Mouse (Mus musculus) CD8-positive naive resting alpha-beta T cell, adult 2 months (primary cell): ENCODE data around the gene 1110008P14Rik.
"Not testable (repeated sequence)": the region's sequence is repeated elsewhere in the genome, so short reads cannot be mapped to it uniquely, and the experiment has no call there.

ENCODE experiments used
- DNase-seq, 2 experiments: peaks; one replicate each; pipeline ENCODE4 v3.0.0; 2022; ENCODE audit warnings: low read depth in 2 of 2, low spot score in 2 of 2

1110008P14Rik gene

DNA sequence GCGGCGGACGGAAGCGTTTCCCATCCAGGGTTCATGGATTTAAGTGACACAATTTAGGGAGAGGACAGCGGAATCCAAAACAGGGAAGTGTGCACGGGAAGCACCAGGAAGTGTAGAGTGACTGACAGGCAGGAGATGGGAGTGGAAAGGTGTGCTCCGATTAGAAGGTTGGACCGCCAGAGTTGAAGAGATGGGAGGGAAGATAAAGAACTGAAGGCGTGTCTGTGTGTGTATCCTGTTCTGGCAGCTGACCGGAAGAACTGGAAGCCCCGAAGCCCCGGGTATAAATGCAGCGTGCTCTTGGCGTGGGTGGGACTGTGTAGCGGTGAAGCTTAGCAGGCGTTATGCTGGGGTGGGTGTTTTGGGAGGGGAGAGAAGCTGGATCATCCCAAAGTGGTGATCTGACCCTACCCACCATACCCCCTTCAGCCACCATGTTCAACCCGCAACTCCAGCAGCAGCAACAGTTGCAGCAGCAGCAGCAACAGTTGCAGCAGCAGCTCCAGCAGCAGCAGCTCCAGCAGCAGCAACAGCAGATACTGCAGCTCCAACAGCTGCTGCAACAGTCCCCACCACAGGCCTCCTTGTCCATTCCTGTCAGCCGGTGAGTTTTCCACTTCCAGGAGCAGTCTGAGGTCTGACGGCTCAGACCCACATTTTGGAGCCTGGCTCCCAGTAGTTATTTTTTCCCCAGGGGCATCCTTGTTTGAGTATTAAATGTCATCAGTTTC, 18.2 kb downstream of the 1110008P14Rik start:
- DNase-seq, result no peak

- peak; percentile 79 to 80 for DNase-seq
These were observed 18.9 kb downstream of the 1110008P14Rik start for GRCm38 (mm10) chr2:32362817-32363340.

DNA sequence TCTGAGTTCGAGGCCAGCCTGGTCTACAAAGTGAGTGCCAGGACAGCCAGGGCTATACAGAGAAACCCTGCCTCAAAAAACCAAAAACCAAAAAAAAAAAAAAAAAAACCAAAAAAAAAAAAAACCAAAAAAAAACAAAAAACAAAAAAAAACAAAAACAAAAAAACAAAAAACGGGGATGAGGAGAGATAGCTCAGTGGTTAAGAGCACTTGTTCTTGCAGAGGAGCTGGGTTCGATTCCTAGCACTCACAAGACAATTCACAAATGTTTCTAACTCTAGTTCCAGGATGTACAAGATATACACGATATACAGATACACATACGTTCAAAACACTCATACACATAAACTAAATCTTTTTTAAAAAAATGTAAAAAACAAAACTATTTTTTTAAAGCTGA, 19.5 kb downstream of the 1110008P14Rik start:
- not testable (repeated sequence) for DNase-seq

DNA sequence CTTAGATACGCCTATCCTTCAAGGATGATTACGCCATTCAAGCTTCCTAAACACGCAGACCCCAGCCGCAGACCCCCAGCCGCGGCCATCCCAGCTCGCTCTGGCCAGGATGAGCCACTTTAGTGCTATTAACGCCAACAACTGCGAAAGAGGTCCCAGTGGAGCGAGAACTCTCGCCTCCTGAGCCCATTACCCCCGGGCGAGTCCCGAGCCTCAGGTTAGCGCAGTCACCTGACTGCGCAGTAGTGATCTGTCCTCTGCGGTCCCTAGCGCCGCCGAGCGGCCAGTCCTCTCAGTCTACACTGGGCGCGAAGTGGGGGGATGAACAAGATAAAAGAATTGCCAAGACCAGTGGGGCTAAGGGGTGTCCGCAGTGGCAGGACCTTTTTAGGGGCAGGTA, 20.3 kb downstream of the 1110008P14Rik start:
- peak; percentile 23 to 45 for DNase-seq

GRCm38 (mm10) chr2:32360741-32361140, 21.0 kb downstream of the 1110008P14Rik start:
- peak; percentile 28 to 41 for DNase-seq

DNA sequence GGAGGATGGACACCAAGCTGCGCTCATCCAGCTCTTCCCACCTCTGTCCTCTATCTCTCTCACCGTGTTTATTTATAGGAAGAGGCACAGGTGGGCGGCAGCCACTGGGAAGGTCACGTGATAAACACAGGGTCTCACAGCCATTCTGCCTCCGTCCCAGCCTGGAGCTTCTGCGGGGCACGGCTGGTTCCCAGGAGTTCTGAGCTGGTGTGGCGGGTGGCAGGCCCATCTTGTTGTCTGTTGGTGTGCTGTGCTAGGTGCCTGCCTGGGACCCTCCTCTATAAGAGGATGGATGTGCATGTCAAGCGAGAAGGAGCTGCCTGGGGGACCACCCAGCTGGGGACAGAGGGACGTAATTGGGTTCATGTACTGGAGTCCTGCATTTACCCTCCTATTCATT, 23.4 kb downstream of the 1110008P14Rik start:
- no peak for DNase-seq

GRCm38 (mm10) chr2:32357710-32358109, 24.0 kb downstream of the 1110008P14Rik start:
- DNase-seq, result no peak

DNA sequence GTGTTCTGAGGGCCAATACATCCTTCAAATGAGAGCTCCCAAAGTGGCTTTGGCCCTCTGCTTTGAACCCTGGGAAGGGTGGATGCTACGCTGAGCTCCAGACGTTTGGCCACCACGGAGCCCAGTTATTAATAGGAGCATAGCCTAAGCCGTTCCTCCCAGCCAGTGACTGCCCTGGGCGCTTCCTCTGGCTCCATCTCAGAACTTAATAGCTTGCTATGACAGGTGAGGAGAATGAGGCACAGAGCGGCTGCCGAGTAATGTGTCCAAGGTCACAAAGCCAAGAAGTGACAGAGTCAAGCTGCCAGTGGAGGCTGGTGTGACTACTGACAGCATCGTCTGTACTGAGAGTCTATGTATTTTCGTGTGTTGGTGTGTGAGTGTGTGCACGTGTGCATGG, 25.5 kb downstream of the 1110008P14Rik start:
- no peak for DNase-seq

DNA sequence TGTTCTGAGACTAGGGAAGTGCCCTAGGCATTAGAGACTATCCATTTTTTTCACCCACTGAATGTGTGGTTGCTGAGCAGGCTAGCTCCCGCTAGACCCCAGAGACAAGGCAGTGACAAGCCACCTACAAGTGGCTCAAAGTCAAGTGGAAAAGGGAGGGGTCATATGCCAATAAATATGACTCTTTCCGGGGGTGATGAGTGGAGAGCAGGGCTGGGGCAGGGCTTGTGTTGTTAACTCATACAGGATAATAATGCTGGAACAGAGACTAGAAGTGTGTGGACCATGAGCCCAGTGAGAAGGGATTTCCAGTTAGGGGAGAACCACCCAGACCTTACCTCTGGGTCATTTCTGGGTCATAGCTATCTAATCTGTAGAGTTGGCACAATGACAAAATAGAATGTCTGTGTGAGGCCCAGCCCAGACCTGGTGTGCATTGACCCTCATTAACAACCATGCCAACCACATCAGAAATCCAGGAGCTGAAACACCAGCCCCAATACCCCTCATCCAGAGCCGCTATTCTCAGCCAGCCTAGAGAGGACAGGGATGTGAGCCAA, 27.3 kb downstream of the 1110008P14Rik start:
- DNase-seq, result no peak

GRCm38 (mm10) chr2:32353836-32354235, 27.9 kb downstream of the 1110008P14Rik start:
- no peak for DNase-seq

GRCm38 (mm10) chr2:32353007-32353542, 28.7 kb downstream of the 1110008P14Rik start, which contains the start of gene Dnm1:
Gene Dnm1 (minus strand): TSS chr2:32353338.
- peak; percentile 82 to 86 for DNase-seq

GRCm38 (mm10) chr2:32352151-32353006, 29.4 kb downstream of the 1110008P14Rik start, which contains the start of gene Ciz1:
Gene Ciz1 (plus strand): TSS chr2:32352327.
- peak in 1 of 2 experiments; percentile 35 for DNase-seq

DNA sequence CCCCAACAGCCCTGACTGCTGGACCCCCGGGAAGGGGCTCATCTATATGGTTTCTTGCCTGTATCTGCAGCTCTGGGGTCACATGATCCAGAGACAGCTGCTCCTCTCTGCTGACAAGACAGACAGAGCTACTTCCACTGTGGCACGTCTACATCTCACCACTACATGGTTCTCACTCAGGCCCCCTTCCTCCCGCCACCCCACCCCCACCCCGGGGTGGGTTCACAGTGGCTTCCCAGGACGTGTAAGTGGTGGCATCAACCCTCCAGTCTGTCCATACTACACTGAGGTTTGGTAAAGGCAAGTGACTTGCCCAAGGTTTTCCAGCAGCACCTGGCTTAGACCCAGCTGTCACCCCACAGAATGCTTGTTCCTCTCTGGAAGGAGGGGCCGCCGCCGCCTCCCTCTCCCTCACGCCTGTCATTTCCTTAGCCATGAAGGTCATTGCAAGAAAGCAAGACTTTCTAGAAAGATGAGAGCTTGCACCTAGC, 30.2 kb downstream of the 1110008P14Rik start:
- no peak for DNase-seq

- DNase-seq, result no peak
These were observed 31.2 kb downstream of the 1110008P14Rik start for GRCm38 (mm10) chr2:32350471-32351051.

GRCm38 (mm10) chr2:32349625-32350255, 32.0 kb downstream of the 1110008P14Rik start:
- no peak for DNase-seq

GRCm38 (mm10) chr2:32348311-32348710, 33.4 kb downstream of the 1110008P14Rik start:
- no peak for DNase-seq

GRCm38 (mm10) chr2:32347019-32347418, 34.7 kb downstream of the 1110008P14Rik start:
- DNase-seq, result no peak

DNA sequence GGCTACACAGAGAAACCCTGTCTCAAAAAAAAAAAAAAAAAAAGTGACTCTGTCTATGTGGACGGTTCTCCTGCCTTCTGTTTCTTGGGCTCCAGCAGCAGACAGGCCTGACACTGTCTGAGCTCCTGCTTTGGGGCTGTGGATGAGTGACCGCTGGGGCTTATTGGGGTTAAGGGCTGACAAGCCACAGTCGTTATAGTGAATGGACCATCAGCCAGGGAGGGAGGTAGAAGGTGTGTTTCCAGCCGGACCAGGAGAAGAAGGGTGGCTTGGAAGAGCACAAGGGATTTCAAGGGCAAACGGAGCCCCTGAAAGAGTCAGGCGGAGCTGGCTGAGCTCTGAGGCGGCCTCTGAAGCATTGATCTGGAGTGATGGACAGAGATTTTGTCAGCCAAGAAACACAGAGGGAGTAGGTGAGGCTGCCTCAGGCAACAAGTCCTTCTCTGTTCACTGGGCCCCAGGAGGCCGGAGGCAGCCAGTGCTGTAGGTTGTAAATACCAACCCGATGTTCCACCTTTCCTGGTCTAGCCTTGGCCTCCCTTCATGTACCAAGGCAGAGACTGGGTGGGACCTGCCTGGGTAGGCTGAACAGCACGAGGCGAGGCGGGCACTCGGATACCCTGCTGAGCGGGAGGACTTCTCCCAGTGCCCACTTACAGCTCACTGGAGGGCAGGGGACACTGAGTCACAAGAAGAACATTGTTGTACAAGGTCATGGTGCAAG, 37.0 kb downstream of the 1110008P14Rik start:
- no peak for DNase-seq

GRCm38 (mm10) chr2:32344056-32344455, 37.7 kb downstream of the 1110008P14Rik start:
- DNase-seq, result no peak

- no peak for DNase-seq
These were observed 38.4 kb downstream of the 1110008P14Rik start for GRCm38 (mm10) chr2:32343351-32343671.
